Mouse (Mus musculus) small intestine, adult 2 months (tissue): ENCODE results near the gene Dyrk1a. TPM values are rescaled to one million over a fixed set of nuclear protein-coding genes. Genes with fewer than 3 reads are reported as not detected.
A peak's percentile ranks its signal among the peaks of the same experiment; 100 is the strongest.

ENCODE experiments used
- H3K27ac ChIP-seq: fragments of 200-500 bp; 2 replicates; pipeline ENCODE4 v1.5.1; 2012; ENCODE audit warnings: low read depth, low read length, control low read depth, inconsistent platforms; ENCODE audit not compliant: insufficient read depth
- H3K27me3 ChIP-seq: fragments of 200-500 bp; 2 replicates; pipeline ENCODE4 v1.6.1; 2012; ENCODE audit warnings: mild to moderate bottlenecking, moderate library complexity, low read length, inconsistent platforms; ENCODE audit not compliant: control insufficient read depth, insufficient read depth
- H3K36me3 ChIP-seq: fragments of 200-500 bp; 2 replicates; pipeline ENCODE4 v1.6.1; 2012; ENCODE audit warnings: mild to moderate bottlenecking, low read length, control low read depth, inconsistent platforms; ENCODE audit not compliant: control insufficient read depth, insufficient read depth
- H3K4me1 ChIP-seq: fragments of 200-500 bp; 2 replicates; pipeline ENCODE4 v1.6.1; 2012; ENCODE audit warnings: low read length, inconsistent platforms, mixed read lengths; ENCODE audit not compliant: control insufficient read depth, insufficient read depth, insufficient read length
- H3K4me3 ChIP-seq: fragments of 200-500 bp; 2 replicates; pipeline ENCODE4 v1.5.1; 2012; ENCODE audit warnings: low read depth, mild to moderate bottlenecking, control low read depth, inconsistent platforms, low read length, moderate library complexity
- CTCF ChIP-seq: fragments of 200-500 bp; IDR thresholded peaks from 2 replicates; pipeline ENCODE4 v1.5.1; 2012; ENCODE audit warnings: low read depth, mild to moderate bottlenecking, control low read depth, inconsistent platforms, low read length, moderate library complexity, mixed read lengths; ENCODE audit not compliant: insufficient replicate concordance, insufficient read length; ENCODE audit errors: extremely low read depth
- POLR2A ChIP-seq: fragments of 200-500 bp; IDR thresholded peaks from 2 replicates; pipeline ENCODE4 v1.6.1; 2012; ENCODE audit warnings: low read depth, mild to moderate bottlenecking, control low read depth, inconsistent platforms, low read length, moderate library complexity
- WGBS: fragments of 180-500 bp; shearing (Covaris S2); methylation state at CpG from one replicate; pipeline ENCODE4 v1.1.7; 2018; 5-methylcytosine and 5-hydroxymethylcytosine counted together
- polyA plus RNA-seq: library from polyadenylated mRNA; depleted of rRNA; stranded (reverse); fragments of >200 nt; gene quantifications from 2 replicates; pipeline ENCODE4 v1.2.3, GENCODE M21; 2012

The Dyrk1a gene
- polyA plus RNA-seq, 1 experiment: 32.1 TPM

- H3K27ac ChIP-seq: 0 out of 2 replicates have a peak overlapping the region, but pooled peaks have one; percentile 3
- TF ChIP-seq POLR2A: no peak
- no peak for TF ChIP-seq CTCF
- H3K4me3 ChIP-seq: no peak overlapping the region
- H3K27me3 ChIP-seq: no peaks in the 10 kb centered on the region
- H3K36me3 ChIP-seq: no peaks in the 10 kb centered on the region
- WGBS: 38% methylated on average over 7 of the region's 7 CpGs
- H3K4me1 ChIP-seq: peaks cover 13% of the 10 kb centered on the region
Measured at GRCm38 (mm10) chr16:94559282-94559681, 10.5 kb upstream of the Dyrk1a start.

GRCm38 (mm10) chr16:94559782-94560181, 10.0 kb upstream of the Dyrk1a start:
- no peaks in the 10 kb centered on the region for H3K27me3 ChIP-seq
- 0 out of 2 replicates have a peak overlapping the region, but pooled peaks have one; percentile 3 for H3K27ac ChIP-seq
- H3K4me3 ChIP-seq: no peak overlapping the region
- TF ChIP-seq POLR2A (no peak), CTCF (no peak)
- WGBS: 20% methylated on average over 7 of the region's 7 CpGs
- H3K4me1 ChIP-seq: peaks cover 13% of the 10 kb centered on the region
- H3K36me3 ChIP-seq: no peaks in the 10 kb centered on the region

GRCm38 (mm10) chr16:94560618-94561017, 9.2 kb upstream of the Dyrk1a start:
- TF ChIP-seq POLR2A (no peak), CTCF (no peak)
- Histone ChIP-seq H3K4me3 (no peak overlapping the region), H3K4me1 (peaks cover 13% of the 10 kb centered on the region), H3K36me3 (no peaks in the 10 kb centered on the region), H3K27me3 (no peaks in the 10 kb centered on the region), H3K27ac (no peak overlapping the region)
- WGBS: 49% methylated on average over 5 of the region's 5 CpGs

- WGBS: 50% methylated on average over 8 of the region's 8 CpGs
- TF ChIP-seq POLR2A (no peak), CTCF (no peak)
- no peaks in the 10 kb centered on the region for H3K36me3 ChIP-seq
- H3K27me3 ChIP-seq: no peaks in the 10 kb centered on the region
- peaks cover 3% of the 10 kb centered on the region; the same call in 1 of the 2 replicates for H3K4me1 ChIP-seq
- no peak overlapping the region for H3K27ac ChIP-seq
- no peak overlapping the region for H3K4me3 ChIP-seq
Measured at GRCm38 (mm10) chr16:94566124-94566523, 3.7 kb upstream of the Dyrk1a start.

- 94% methylated on average over 11 of the region's 11 CpGs for WGBS
- TF ChIP-seq POLR2A (no peak), CTCF (no peak)
- no peak overlapping the region for H3K27ac ChIP-seq
Measured at GRCm38 (mm10) chr16:94566834-94567585, 2.8 kb upstream of the Dyrk1a start.

GRCm38 (mm10) chr16:94567751-94568150, 2.1 kb upstream of the Dyrk1a start:
- Histone ChIP-seq H3K27me3 (no peaks in the 10 kb centered on the region), H3K4me1 (peaks cover 7% of the 10 kb centered on the region; the same call in 1 of the 2 replicates), H3K27ac (no peak overlapping the region), H3K4me3 (no peak overlapping the region), H3K36me3 (no peaks in the 10 kb centered on the region)
- no peak for TF ChIP-seq CTCF
- TF ChIP-seq POLR2A: no peak
- WGBS: 80% methylated on average over 5 of the region's 5 CpGs

More at GRCm38 (mm10) chr16:94566834-94567585, 2.8 kb upstream of the Dyrk1a start:
- H3K4me1 ChIP-seq: peaks cover 4% of the 10 kb centered on the region; the same call in 1 of the 2 replicates
- no peaks in the 10 kb centered on the region for H3K36me3 ChIP-seq
- H3K4me3 ChIP-seq: no peak overlapping the region
- no peaks in the 10 kb centered on the region for H3K27me3 ChIP-seq

- H3K36me3 ChIP-seq: no peaks in the 10 kb centered on the region
- 1% methylated on average over 53 of the region's 53 CpGs for WGBS
- no peak for TF ChIP-seq CTCF
- TF ChIP-seq POLR2A: peak; percentile 62; the same call in 1 of the 2 replicates
- peaks cover 7% of the 10 kb centered on the region; the same call in 1 of the 2 replicates for H3K4me1 ChIP-seq
- H3K27ac ChIP-seq: peak overlapping the region; percentile 97
- H3K27me3 ChIP-seq: no peaks in the 10 kb centered on the region
- peak overlapping the region; percentile 82 for H3K4me3 ChIP-seq
Measured at GRCm38 (mm10) chr16:94568335-94569228, 1.2 kb upstream of the Dyrk1a start.
